Mouse (Mus musculus) right cerebral cortex, adult 2 months (tissue): ENCODE data around the gene Maea.
A peak's percentile ranks its signal among the peaks of the same experiment; 100 is the strongest.

Experiments
- DNase-seq, 2 experiments: peaks; one replicate each; pipeline ENCODE4 v3.0.0; 2021 to 2022; ENCODE audit warnings: low spot score in 2 of 2

Maea gene

DNA sequence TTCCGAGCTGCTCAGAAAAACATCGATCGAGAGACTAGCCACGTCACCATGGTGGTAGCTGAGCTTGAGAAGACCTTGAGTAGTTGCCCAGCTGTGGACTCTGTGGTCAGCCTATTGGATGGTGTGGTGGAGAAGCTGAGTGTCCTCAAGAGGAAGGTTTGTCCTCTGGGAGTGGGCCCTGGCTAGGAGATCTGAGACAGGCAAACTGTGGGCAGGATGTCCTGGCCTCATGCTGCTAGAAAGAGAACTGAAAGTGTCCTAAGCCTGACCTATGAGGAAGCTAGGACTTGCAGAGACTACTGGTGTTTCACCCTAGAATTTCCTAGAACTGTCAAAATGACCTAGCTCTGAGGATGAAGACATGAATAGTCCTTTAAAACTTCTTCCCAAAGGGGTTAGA lies 23.2 kb downstream of the Maea start:
- no peak for DNase-seq

GRCm38 (mm10) chr5:33363263-33363662 lies 28.0 kb downstream of the Maea start:
- DNase-seq = peak in 1 of 2 experiments; percentile 13

- no peak for DNase-seq
Observed at GRCm38 (mm10) chr5:33368651-33369050, 33.3 kb downstream of the Maea start.

- peak in 1 of 2 experiments; percentile 24 for DNase-seq
Observed at GRCm38 (mm10) chr5:33371137-33371536, 35.8 kb downstream of the Maea start.

DNA sequence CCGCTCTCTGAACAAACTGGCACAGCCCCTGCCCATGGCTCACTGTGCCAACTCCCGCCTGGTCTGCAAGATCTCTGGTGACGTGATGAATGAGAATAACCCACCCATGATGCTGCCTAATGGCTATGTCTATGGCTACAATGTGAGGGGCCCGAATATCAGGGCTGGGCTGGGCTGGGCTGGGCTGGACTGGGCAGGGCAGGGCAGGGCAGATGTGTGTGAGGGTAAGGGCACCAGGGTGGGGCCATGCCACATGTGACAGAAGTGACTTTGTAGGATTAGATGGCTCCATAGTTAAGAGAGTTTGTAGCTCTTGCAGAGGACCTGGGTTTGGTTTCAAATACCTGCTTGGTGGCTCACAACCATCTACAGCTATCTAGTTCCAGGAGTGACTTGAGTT lies 36.4 kb downstream of the Maea start:
- DNase-seq = no peak

DNA sequence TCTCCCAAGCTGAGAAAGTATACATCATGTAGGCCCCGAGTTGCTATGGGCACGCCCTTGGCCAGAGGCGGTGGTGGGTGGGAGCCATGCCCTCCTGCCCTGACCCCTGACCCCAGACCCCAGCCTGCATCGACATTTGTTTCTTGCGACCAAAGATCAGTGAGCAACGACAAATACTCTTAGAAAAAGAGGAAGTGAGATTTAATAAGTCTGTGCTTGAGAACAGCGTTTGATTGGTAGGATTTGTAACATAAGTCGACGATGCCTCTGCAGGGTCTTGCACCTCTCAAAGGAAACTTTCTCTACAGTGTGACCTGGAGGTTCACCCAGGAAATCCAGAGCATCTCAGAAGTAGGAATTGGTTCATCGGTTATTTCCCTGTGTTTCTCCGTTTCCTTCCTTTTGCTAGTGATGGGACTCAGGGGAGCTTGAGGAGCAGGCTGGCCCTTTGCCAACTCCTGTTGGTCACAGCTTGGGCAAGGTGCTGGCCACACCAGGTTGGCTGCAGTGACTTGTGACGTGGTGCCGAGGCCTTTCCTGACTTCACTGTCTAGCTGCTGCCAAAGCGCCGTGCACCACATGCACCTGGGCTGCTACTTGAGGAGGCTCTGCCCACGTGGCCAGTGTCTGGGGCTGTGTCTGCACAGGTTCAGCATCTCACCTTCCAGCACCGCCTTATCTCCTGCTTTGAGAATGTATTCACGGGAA lies 37.2 kb downstream of the Maea start:
- no peak for DNase-seq

- no peak for DNase-seq
Observed at GRCm38 (mm10) chr5:33377176-33377575, 41.9 kb downstream of the Maea start.

GRCm38 (mm10) chr5:33377801-33378301 lies 42.5 kb downstream of the Maea start:
- DNase-seq = no peak

DNA sequence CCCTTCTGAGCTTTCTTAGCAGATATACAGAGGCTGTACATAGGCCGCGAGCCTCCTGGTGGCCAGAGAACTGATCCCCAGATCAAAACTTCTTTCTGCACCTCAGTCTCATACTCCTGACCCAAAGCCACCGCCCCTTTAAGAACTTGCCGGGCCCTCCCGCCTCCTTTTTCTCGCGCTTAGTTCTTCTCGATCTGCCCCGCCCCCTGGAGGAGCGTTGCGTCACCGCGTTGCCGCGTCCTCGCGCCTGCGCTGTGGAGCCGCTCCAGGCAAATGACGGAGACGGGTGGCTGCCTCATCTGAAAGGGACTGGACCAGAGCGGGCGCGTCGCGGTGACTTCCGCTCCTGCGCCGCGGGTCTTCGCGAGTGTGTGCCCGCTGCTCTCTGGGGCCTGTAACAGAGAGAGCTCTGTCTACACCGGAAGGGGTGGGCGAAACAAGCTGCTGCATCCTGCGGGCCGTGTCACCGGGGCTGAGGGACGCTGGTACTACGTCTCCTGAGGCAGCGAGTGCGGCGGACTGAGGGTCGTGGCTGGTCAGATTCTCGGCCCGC lies 43.1 kb downstream of the Maea start, which contains the start of gene Uvssa:
Gene Uvssa (plus strand): TSS at position 248 of the 553 bp plus-strand sequence.
- peak; percentile 98 to 99 for DNase-seq

DNA sequence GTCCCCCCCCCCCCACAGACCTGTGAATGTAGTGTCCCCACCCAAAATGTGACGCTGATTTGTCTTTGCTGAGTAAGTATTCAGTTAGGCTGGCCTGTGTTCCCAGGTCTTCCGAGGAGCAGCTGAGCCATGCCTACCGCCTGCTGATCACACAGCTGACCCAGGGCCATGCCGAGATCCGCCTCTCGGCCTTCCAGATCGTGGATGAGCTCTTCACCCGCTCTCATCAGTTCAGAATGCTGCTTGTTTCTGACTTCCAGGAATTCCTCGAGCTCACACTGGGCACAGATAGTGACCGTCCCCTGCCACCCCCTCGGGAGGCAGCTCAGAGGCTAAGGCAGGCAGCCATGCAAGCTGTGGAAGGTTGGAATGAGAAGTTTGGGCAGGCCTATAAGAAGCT lies 52.2 kb downstream of the Maea start:
- DNase-seq = no peak

- peak; percentile 87 to 91 for DNase-seq
Observed at GRCm38 (mm10) chr5:33393803-33394202, 58.5 kb downstream of the Maea start.

DNA sequence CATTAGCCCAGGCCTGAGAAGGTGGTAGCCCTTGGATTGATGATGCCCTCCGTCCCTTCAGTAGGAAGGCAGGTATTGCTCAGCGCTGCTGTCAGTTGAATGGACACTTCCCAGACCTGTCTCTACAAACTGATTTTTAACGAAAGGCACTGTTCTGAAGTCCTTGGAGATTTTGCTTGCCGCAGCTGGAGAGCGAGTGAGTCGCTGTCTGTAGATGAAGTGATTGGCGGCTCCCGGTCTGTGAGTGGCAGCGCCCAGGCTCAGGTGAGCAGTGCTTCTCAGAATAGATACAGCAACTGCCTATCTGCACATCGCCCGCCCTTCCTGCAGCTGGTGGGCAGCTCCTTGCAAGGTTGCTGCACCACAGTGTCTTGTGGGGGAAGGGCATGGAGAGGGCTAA lies 60.4 kb downstream of the Maea start:
- no peak for DNase-seq

DNA sequence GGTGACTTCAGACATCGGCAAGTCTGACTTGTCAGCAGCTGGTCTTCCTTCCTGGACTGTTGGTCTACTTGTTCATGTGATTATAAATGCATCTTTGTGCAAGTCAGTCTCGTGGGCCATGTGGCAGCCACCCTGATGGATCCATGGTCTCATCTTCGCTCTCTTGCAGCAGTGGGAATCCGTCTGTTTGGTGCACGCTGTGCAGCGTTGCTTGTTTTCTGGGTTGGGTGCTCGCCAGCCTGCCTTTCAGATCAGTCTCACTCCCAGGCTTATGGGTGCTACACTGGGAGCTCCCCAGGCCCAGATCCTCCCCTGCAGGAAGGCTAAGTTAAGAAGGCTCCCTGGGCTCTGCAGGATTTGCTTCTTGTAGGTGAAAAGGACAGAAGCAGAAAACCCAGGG lies 61.5 kb downstream of the Maea start:
- no peak for DNase-seq

- DNase-seq = no peak
Observed at GRCm38 (mm10) chr5:33400819-33401218, 65.5 kb downstream of the Maea start.

- DNase-seq = no peak
Observed at GRCm38 (mm10) chr5:33420313-33420712, 85.0 kb downstream of the Maea start.
